Mouse (Mus musculus) adipocyte (in vitro differentiated cells): ENCODE measurements around the gene Vmn1r45.
A peak's percentile ranks its signal among the peaks of the same experiment; 100 is the strongest.
"Not testable (repeated sequence)": the region's sequence is repeated elsewhere in the genome, so short reads cannot be mapped to it uniquely, and the experiment has no call there.

Experiments
- DNase-seq: peaks from one replicate; pipeline ENCODE4 v3.0.0-alpha.2; 2016; ENCODE audit warnings: low spot score

Vmn1r45 gene

DNA sequence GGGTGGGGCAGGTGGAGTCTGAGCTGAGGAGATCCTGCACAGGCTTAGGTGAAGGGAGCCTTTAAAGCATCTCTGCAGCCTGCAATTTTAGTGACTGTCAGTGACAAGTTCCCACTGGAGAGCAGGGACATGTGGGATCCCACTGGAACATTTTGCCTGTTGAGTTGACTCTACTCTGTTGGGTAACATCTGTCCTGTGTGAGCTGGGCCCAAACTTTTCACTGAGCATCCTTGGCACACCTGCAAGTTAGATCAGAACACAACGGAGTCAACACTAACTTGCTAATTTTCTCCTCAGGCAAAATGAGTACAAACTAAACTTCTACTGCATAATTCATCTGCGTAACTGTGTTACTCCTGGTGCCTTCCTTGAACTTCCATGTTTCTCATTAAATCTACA lies at the start of gene Vmn1r45:
Gene Vmn1r45 (minus strand): TSS at position 101 of the 400 bp plus-strand sequence.
- DNase-seq = not testable (repeated sequence)

- peak; percentile 60 for DNase-seq
These were observed 45.6 kb upstream of the Vmn1r45 start for GRCm38 (mm10) chr6:89985989-89986388.

- DNase-seq = no peak
These were observed 28.6 kb upstream of the Vmn1r45 start, which contains the start of gene Vmn1r46 for GRCm38 (mm10) chr6:89969013-89969412. Vmn1r46 (plus strand) TSS chr6:89969313.

GRCm38 (mm10) chr6:89966341-89966740 lies 25.9 kb upstream of the Vmn1r45 start:
- DNase-seq = peak; percentile 71

- peak; percentile 33 for DNase-seq
These were observed 13.2 kb upstream of the Vmn1r45 start for GRCm38 (mm10) chr6:89953556-89953955.

- DNase-seq = peak; percentile 56
These were observed 528 bp upstream of the Vmn1r45 start for GRCm38 (mm10) chr6:89940926-89941325.

DNA sequence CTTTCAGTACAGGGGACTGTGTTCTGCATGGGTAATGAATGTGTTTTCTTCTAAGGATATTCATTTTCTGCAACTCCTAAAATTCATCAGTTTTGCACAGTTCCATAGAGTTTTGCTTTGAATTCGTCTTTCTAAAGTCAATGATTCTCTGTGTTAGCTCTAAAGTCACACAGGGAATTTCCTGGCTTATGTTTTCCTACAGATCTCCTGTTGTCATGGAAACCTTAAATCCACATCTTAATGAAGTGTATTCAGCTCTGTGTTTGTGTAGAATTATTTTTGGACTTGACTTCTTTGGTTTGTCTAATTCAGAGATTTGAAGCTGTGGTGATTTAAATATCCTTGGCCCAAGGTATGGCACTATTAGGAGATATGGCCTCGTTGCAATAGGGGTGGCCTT lies 56.6 kb downstream of the Vmn1r45 start:
- DNase-seq = no peak

GRCm38 (mm10) chr6:89883360-89883759 lies 57.0 kb downstream of the Vmn1r45 start, which contains the start of gene Vmn1r44:
Vmn1r44 (plus strand) TSS chr6:89883660.
- no peak for DNase-seq
